11 mouse cellular contexts compared by ENCODE assay signal in the genomic region with DNA sequence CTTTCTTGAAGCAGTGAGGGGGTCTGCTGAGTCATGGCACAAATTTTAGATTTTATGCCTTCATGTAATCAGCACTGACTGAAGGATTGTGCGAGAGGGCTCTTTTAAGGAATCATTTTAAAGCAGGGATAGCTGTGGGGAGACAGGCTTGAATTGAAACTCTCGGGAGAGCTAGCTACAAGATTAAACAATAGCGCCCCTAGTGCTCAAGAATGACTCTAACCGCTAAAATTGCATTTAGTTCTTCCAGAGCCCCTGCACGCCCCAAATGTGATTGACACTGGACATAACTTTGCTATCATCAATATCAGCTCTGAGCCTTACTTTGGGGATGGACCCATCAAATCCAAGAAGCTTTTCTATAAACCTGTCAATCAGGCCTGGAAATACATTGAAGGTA.
A peak's percentile ranks its signal among the peaks of the same experiment; 100 is the strongest.
DNase-seq lines count a peak whose midpoint lies in the region; ATAC-seq and TF ChIP-seq lines count a peak whose summit lies in the region.
"Had no signal": no experiment of that assay in that cellular context is flagged by ENCODE, and none has a peak within 500 bp of the region (broad histone marks: within the 10 kb centered on the region; RNA-seq: fewer than 3 reads in every experiment).

No protein-coding gene starts in this region.

- peak; percentile 48 for TF ChIP-seq CTCF in heart, postnatal 0 days (IDR thresholded peaks at IDR 0.05; ENCODE audit: low read depth)

- H3K9me3 ChIP-seq in heart, embryonic 15.5 days (replicated peaks): 0 out of 2 replicates have a peak, but pooled peaks cover 7% of the 10 kb centered on the region
- H3K9me3 ChIP-seq in heart, postnatal 0 days (replicated peaks; ENCODE audit: control insufficient read depth, low read length): peaks cover 8% of the 10 kb centered on the region; the same call in 1 of the 2 replicates
- H3K9me3 ChIP-seq: embryonic facial prominence, embryonic 13.5 days; liver, embryonic 13.5 days had no signal

- no peak overlapping the region for H3K4me2 ChIP-seq in heart, embryonic 15.5 days
- peak overlapping the region; percentile 34; the same call in 1 of the 2 replicates for H3K4me2 ChIP-seq in heart, postnatal 0 days (ENCODE audit: low read depth, low read length)
- H3K4me2 ChIP-seq: embryonic facial prominence, embryonic 13.5 days; liver, embryonic 13.5 days; neural tube, embryonic 15.5 days had no signal

- H3K36me3 ChIP-seq in heart, embryonic 15.5 days: peaks cover 8% of the 10 kb centered on the region; the same call in 1 of the 2 replicates
- peaks cover 5% of the 10 kb centered on the region; the same call in 1 of the 2 replicates for H3K36me3 ChIP-seq in heart, postnatal 0 days (replicated peaks; ENCODE audit: control insufficient read depth, insufficient read depth, low read length)
- H3K36me3 ChIP-seq: embryonic facial prominence, embryonic 13.5 days; liver, embryonic 13.5 days; neural tube, embryonic 15.5 days had no signal

- H3K4me1 ChIP-seq in heart, embryonic 15.5 days (replicated peaks): no peaks in the 10 kb centered on the region; the same call in 1 of the 2 replicates
- no peaks in the 10 kb centered on the region for H3K4me1 ChIP-seq in heart, postnatal 0 days (ENCODE audit: control insufficient read depth, insufficient read depth)
- H3K4me1 ChIP-seq: embryonic facial prominence, embryonic 13.5 days; liver, embryonic 13.5 days; neural tube, embryonic 15.5 days had no signal

- H3K27ac ChIP-seq in heart, embryonic 15.5 days: peak overlapping the region; percentile 8; the same call in 1 of the 2 replicates
- peak overlapping the region; percentile 80 for H3K27ac ChIP-seq in heart, postnatal 0 days (ENCODE audit: low read depth)
- H3K27ac ChIP-seq: embryonic facial prominence, embryonic 13.5 days; liver, embryonic 13.5 days; neural tube, embryonic 15.5 days had no signal

- intact Hi-C loops in heart, postnatal 14 days (cut with DNase I): loop anchor here (5.0 kb wide), 2 partner anchors 90 to 160 kb away; partner anchors contain the start of gene Tek

- H3K4me3 ChIP-seq in heart, embryonic 15.5 days: no peak overlapping the region
- H3K4me3 ChIP-seq in heart, postnatal 0 days (ENCODE audit: low read depth, low read length): no peak overlapping the region
- H3K4me3 ChIP-seq: embryonic facial prominence, embryonic 13.5 days; liver, embryonic 13.5 days; neural tube, embryonic 15.5 days had no signal

- no peaks in the 10 kb centered on the region for H3K27me3 ChIP-seq in heart, embryonic 15.5 days
- H3K27me3 ChIP-seq in heart, postnatal 0 days (ENCODE audit: control insufficient read depth, insufficient read depth, low read length): no peaks in the 10 kb centered on the region
- H3K27me3 ChIP-seq: embryonic facial prominence, embryonic 13.5 days; liver, embryonic 13.5 days; neural tube, embryonic 15.5 days had no signal

- ATAC-seq in heart, embryonic 15.5 days (replicated peaks; ENCODE audit: insufficient number of reproducible peaks, insufficient read depth, low FRiP score, low read depth): no peak
- ATAC-seq in heart, postnatal 0 days (ENCODE audit: insufficient read depth, low read depth): no peak

- TF ChIP-seq EP300 in heart, postnatal 0 days (IDR thresholded peaks at IDR 0.05; ENCODE audit: low read depth): no peak

- no peak for DNase-seq in heart, postnatal 14 days
- DNase-seq in thymus, postnatal 0 days (ENCODE audit: low spot score): peak; percentile 2
- DNase-seq in thymus, adult 18-20 months: no peak
- DNase-seq in heart, postnatal 0 days (ENCODE audit: low spot score): peak; percentile 37
- no peak for DNase-seq in right cerebral cortex, postnatal 10 days (ENCODE audit: low spot score in 2 of 2)
- DNase-seq in adrenal gland, postnatal 25 days: no peak
- no peak for DNase-seq in cerebellum, postnatal 36 days
- DNase-seq: liver, embryonic 13.5 days had no signal

- no peak overlapping the region for H3K9ac ChIP-seq in heart, embryonic 15.5 days
- H3K9ac ChIP-seq in heart, postnatal 0 days (replicated peaks; ENCODE audit: low read depth, low read length): no peak overlapping the region
- H3K9ac ChIP-seq: embryonic facial prominence, embryonic 13.5 days; liver, embryonic 13.5 days; neural tube, embryonic 15.5 days had no signal

- 36% methylated on average over 5 of the region's 5 CpGs for WGBS in heart, embryonic 15.5 days
- 29% methylated on average over 5 of the region's 5 CpGs for WGBS in heart, postnatal 0 days

Comparison
In these comparisons a context has a peak if more than half of its experiments do, and no peak if none do; other contexts are left out.
1. DNase-seq: peak in thymus, postnatal 0 days (single experiment) and heart, postnatal 0 days (single experiment); none in heart, postnatal 14 days (0 of 2), thymus, adult 18-20 months (0 of 2), right cerebral cortex, postnatal 10 days (0 of 2), adrenal gland, postnatal 25 days (single experiment) and cerebellum, postnatal 36 days (0 of 2).